Mouse (Mus musculus): ENCODE measurements at regions not wholly inside any gene's neighbourhood (a gene's known extent, or its start where the extent isn't known, plus 50 kb on each side); places are given as distances from the start of the nearest gene placed in this dataset.

- no peak overlapping the region for H3K4me2 ChIP-seq
- no peaks in the 10 kb centered on the region for H3K9me3 ChIP-seq (ENCODE audit: control insufficient read depth, low read length)
- no peak overlapping the region for H3K9ac ChIP-seq (ENCODE audit: low read length)
- H3K27me3 ChIP-seq (ENCODE audit: control insufficient read depth, insufficient read depth, low read length): no peaks in the 10 kb centered on the region
- ATAC-seq (ENCODE audit: low FRiP score) (no peak), DNase-seq (ENCODE audit: low spot score, missing footprints) (no peak)
- H3K4me1 ChIP-seq (ENCODE audit: control insufficient read depth, insufficient read depth, low read length): no peaks in the 10 kb centered on the region
- no peak overlapping the region for H3K27ac ChIP-seq (ENCODE audit: low read depth, low read length)
- WGBS: 67% methylated on average over 7 of the region's 7 CpGs
- no peak overlapping the region for H3K4me3 ChIP-seq (ENCODE audit: low read depth, low read length)
- H3K36me3 ChIP-seq (ENCODE audit: control insufficient read depth, insufficient read depth, low read length): no peaks in the 10 kb centered on the region
These were observed 250.6 kb downstream of the Ptpru start for GRCm38 (mm10) chr4:131587536-131587935.

- H3K4me1 ChIP-seq (ENCODE audit: control insufficient read depth, insufficient read depth, low read length): no peaks in the 10 kb centered on the region
- H3K4me2 ChIP-seq: no peak overlapping the region
- H3K27ac ChIP-seq (ENCODE audit: low read depth, low read length): no peak overlapping the region
- H3K4me3 ChIP-seq (ENCODE audit: low read depth, low read length): no peak overlapping the region
- H3K9ac ChIP-seq (ENCODE audit: low read length): no peak overlapping the region
- H3K9me3 ChIP-seq (ENCODE audit: control insufficient read depth, low read length): no peaks in the 10 kb centered on the region
- DNase-seq (ENCODE audit: low spot score, missing footprints) (no peak), ATAC-seq (ENCODE audit: low FRiP score) (no peak)
- WGBS: 65% methylated on average over 4 of the region's 4 CpGs
- no peaks in the 10 kb centered on the region for H3K36me3 ChIP-seq (ENCODE audit: control insufficient read depth, insufficient read depth, low read length)
- no peaks in the 10 kb centered on the region for H3K27me3 ChIP-seq (ENCODE audit: control insufficient read depth, insufficient read depth, low read length)
These were observed 248.0 kb downstream of the Ptpru start for GRCm38 (mm10) chr4:131590136-131590535.

- H3K4me2 ChIP-seq: no peak overlapping the region
- 90% methylated on average over 5 of the region's 5 CpGs for WGBS
- no peaks in the 10 kb centered on the region for H3K4me1 ChIP-seq (ENCODE audit: control insufficient read depth, insufficient read depth, low read length)
- DNase-seq (ENCODE audit: low spot score, missing footprints) (no peak), ATAC-seq (ENCODE audit: low FRiP score) (no peak)
- H3K27me3 ChIP-seq (ENCODE audit: control insufficient read depth, insufficient read depth, low read length): no peaks in the 10 kb centered on the region
- no peaks in the 10 kb centered on the region for H3K36me3 ChIP-seq (ENCODE audit: control insufficient read depth, insufficient read depth, low read length)
- no peak overlapping the region for H3K27ac ChIP-seq (ENCODE audit: low read depth, low read length)
- no peaks in the 10 kb centered on the region for H3K9me3 ChIP-seq (ENCODE audit: control insufficient read depth, low read length)
- no peak overlapping the region for H3K4me3 ChIP-seq (ENCODE audit: low read depth, low read length)
- no peak overlapping the region for H3K9ac ChIP-seq (ENCODE audit: low read length)
These were observed 246.6 kb downstream of the Ptpru start for GRCm38 (mm10) chr4:131591456-131591855.

- Histone ChIP-seq H3K4me2 (no peak overlapping the region), H3K27ac (ENCODE audit: low read depth, low read length) (no peak overlapping the region), H3K4me1 (ENCODE audit: control insufficient read depth, insufficient read depth, low read length) (no peaks in the 10 kb centered on the region), H3K27me3 (ENCODE audit: control insufficient read depth, insufficient read depth, low read length) (no peaks in the 10 kb centered on the region), H3K9ac (ENCODE audit: low read length) (no peak overlapping the region), H3K4me3 (ENCODE audit: low read depth, low read length) (no peak overlapping the region), H3K36me3 (ENCODE audit: control insufficient read depth, insufficient read depth, low read length) (no peaks in the 10 kb centered on the region), H3K9me3 (ENCODE audit: control insufficient read depth, low read length) (no peaks in the 10 kb centered on the region)
- ATAC-seq (ENCODE audit: low FRiP score) (no peak), DNase-seq (ENCODE audit: low spot score, missing footprints) (no peak)
- 90% methylated on average over 10 of the region's 10 CpGs for WGBS
These were observed 240.1 kb downstream of the Ptpru start for GRCm38 (mm10) chr4:131597996-131598395.

- no peak for ATAC-seq (ENCODE audit: low FRiP score)
- Histone ChIP-seq H3K9ac (ENCODE audit: low read length) (no peak overlapping the region), H3K27me3 (ENCODE audit: control insufficient read depth, insufficient read depth, low read length) (no peaks in the 10 kb centered on the region), H3K27ac (ENCODE audit: low read depth, low read length) (no peak overlapping the region), H3K4me1 (ENCODE audit: control insufficient read depth, insufficient read depth, low read length) (no peaks in the 10 kb centered on the region), H3K9me3 (ENCODE audit: control insufficient read depth, low read length) (no peaks in the 10 kb centered on the region), H3K36me3 (ENCODE audit: control insufficient read depth, insufficient read depth, low read length) (no peaks in the 10 kb centered on the region), H3K4me2 (no peak overlapping the region), H3K4me3 (ENCODE audit: low read depth, low read length) (no peak overlapping the region)
- no peak for DNase-seq (ENCODE audit: low spot score, missing footprints)
- WGBS: 88% methylated on average over 8 of the region's 8 CpGs
These were observed 223.7 kb downstream of the Ptpru start for GRCm38 (mm10) chr4:131614434-131614833.

GRCm38 (mm10) chr4:131615587-131615986 lies 222.5 kb downstream of the Ptpru start:
- ATAC-seq (ENCODE audit: low FRiP score) (no peak), DNase-seq (ENCODE audit: low spot score, missing footprints) (no peak)
- Histone ChIP-seq H3K9ac (ENCODE audit: low read length) (no peak overlapping the region), H3K27me3 (ENCODE audit: control insufficient read depth, insufficient read depth, low read length) (no peaks in the 10 kb centered on the region), H3K36me3 (ENCODE audit: control insufficient read depth, insufficient read depth, low read length) (no peaks in the 10 kb centered on the region), H3K9me3 (ENCODE audit: control insufficient read depth, low read length) (no peaks in the 10 kb centered on the region), H3K4me2 (no peak overlapping the region), H3K4me1 (ENCODE audit: control insufficient read depth, insufficient read depth, low read length) (no peaks in the 10 kb centered on the region), H3K27ac (ENCODE audit: low read depth, low read length) (no peak overlapping the region), H3K4me3 (ENCODE audit: low read depth, low read length) (no peak overlapping the region)
- 86% methylated on average over 12 of the region's 12 CpGs for WGBS

- no peak for DNase-seq (ENCODE audit: low spot score, missing footprints)
- no peak overlapping the region for H3K4me3 ChIP-seq (ENCODE audit: low read depth, low read length)
- no peaks in the 10 kb centered on the region for H3K4me1 ChIP-seq (ENCODE audit: control insufficient read depth, insufficient read depth, low read length)
- no peak overlapping the region for H3K27ac ChIP-seq (ENCODE audit: low read depth, low read length)
- H3K4me2 ChIP-seq: no peak overlapping the region
- no peaks in the 10 kb centered on the region for H3K36me3 ChIP-seq (ENCODE audit: control insufficient read depth, insufficient read depth, low read length)
- ATAC-seq (ENCODE audit: low FRiP score): no peak
- WGBS: 85% methylated on average over 5 of the region's 5 CpGs
- H3K9me3 ChIP-seq (ENCODE audit: control insufficient read depth, low read length): no peaks in the 10 kb centered on the region
- no peak overlapping the region for H3K9ac ChIP-seq (ENCODE audit: low read length)
- no peaks in the 10 kb centered on the region for H3K27me3 ChIP-seq (ENCODE audit: control insufficient read depth, insufficient read depth, low read length)
These were observed 200.0 kb downstream of the Ptpru start for GRCm38 (mm10) chr4:131638105-131638504.

GRCm38 (mm10) chr4:131656034-131656433 lies 182.1 kb downstream of the Ptpru start:
- WGBS: 73% methylated on average over 8 of the region's 8 CpGs
- no peak overlapping the region for H3K4me3 ChIP-seq (ENCODE audit: low read depth, low read length)
- no peak for DNase-seq (ENCODE audit: low spot score, missing footprints)
- H3K9ac ChIP-seq (ENCODE audit: low read length): no peak overlapping the region
- ATAC-seq (ENCODE audit: low FRiP score): no peak
- no peak overlapping the region for H3K27ac ChIP-seq (ENCODE audit: low read depth, low read length)
- no peaks in the 10 kb centered on the region for H3K27me3 ChIP-seq (ENCODE audit: control insufficient read depth, insufficient read depth, low read length)
- no peaks in the 10 kb centered on the region for H3K9me3 ChIP-seq (ENCODE audit: control insufficient read depth, low read length)
- no peak overlapping the region for H3K4me2 ChIP-seq
- H3K4me1 ChIP-seq (ENCODE audit: control insufficient read depth, insufficient read depth, low read length): no peaks in the 10 kb centered on the region
- no peaks in the 10 kb centered on the region for H3K36me3 ChIP-seq (ENCODE audit: control insufficient read depth, insufficient read depth, low read length)

GRCm38 (mm10) chr4:131657922-131658321 lies 180.2 kb downstream of the Ptpru start:
- 28% methylated on average over 10 of the region's 10 CpGs for WGBS
- H3K27me3 ChIP-seq (ENCODE audit: control insufficient read depth, insufficient read depth, low read length): no peaks in the 10 kb centered on the region
- no peak overlapping the region for H3K4me3 ChIP-seq (ENCODE audit: low read depth, low read length)
- no peaks in the 10 kb centered on the region for H3K36me3 ChIP-seq (ENCODE audit: control insufficient read depth, insufficient read depth, low read length)
- H3K9me3 ChIP-seq (ENCODE audit: control insufficient read depth, low read length): no peaks in the 10 kb centered on the region
- ATAC-seq (ENCODE audit: low FRiP score): no peak
- no peak overlapping the region for H3K4me2 ChIP-seq
- no peak for DNase-seq (ENCODE audit: low spot score, missing footprints)
- no peak overlapping the region for H3K9ac ChIP-seq (ENCODE audit: low read length)
- H3K27ac ChIP-seq (ENCODE audit: low read depth, low read length): no peak overlapping the region
- H3K4me1 ChIP-seq (ENCODE audit: control insufficient read depth, insufficient read depth, low read length): no peaks in the 10 kb centered on the region

GRCm38 (mm10) chr4:131660931-131661330 lies 177.2 kb downstream of the Ptpru start:
- H3K4me3 ChIP-seq (ENCODE audit: low read depth, low read length): no peak overlapping the region
- no peaks in the 10 kb centered on the region for H3K27me3 ChIP-seq (ENCODE audit: control insufficient read depth, insufficient read depth, low read length)
- no peak for DNase-seq (ENCODE audit: low spot score, missing footprints)
- 91% methylated on average over 2 of the region's 2 CpGs for WGBS
- H3K4me1 ChIP-seq (ENCODE audit: control insufficient read depth, insufficient read depth, low read length): no peaks in the 10 kb centered on the region
- H3K9ac ChIP-seq (ENCODE audit: low read length): no peak overlapping the region
- no peak overlapping the region for H3K27ac ChIP-seq (ENCODE audit: low read depth, low read length)
- no peak for ATAC-seq (ENCODE audit: low FRiP score)
- H3K9me3 ChIP-seq (ENCODE audit: control insufficient read depth, low read length): no peaks in the 10 kb centered on the region
- no peaks in the 10 kb centered on the region for H3K36me3 ChIP-seq (ENCODE audit: control insufficient read depth, insufficient read depth, low read length)
- H3K4me2 ChIP-seq: no peak overlapping the region
